ENCODE assay signal across 10 mouse cellular contexts in the genomic region with DNA sequence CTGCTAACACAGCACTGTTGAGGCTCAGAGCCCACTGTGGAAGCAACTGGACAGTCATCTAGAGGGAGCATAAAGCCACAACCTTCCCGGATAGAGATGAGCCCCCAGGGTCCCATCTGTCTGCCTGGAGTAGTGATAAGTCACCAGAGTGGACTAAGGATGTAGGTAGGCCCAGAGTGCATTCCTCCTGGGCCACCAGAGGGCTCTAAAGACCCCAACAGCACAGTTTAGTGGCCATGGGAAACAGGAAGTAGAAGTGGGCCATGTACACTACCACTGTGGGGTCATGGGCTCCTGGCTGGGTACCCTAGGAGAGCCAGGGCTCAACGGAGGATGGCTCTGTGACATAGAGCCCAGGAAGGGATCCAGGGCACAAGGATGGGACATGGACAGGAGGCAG. TPM values are rescaled to one million over a fixed set of nuclear protein-coding genes. Genes with fewer than 3 reads are reported as not detected.
A peak's percentile ranks its signal among the peaks of the same experiment; 100 is the strongest.
DNase-seq lines count a peak whose midpoint lies in the region; ATAC-seq and TF ChIP-seq lines count a peak whose summit lies in the region.
"Had no signal": no experiment of that assay in that cellular context is flagged by ENCODE, and none has a peak within 500 bp of the region (broad histone marks: within the 10 kb centered on the region; RNA-seq: fewer than 3 reads in every experiment).

No protein-coding gene starts in this region.

- peaks cover 14% of the 10 kb centered on the region for H3K36me3 ChIP-seq in heart, postnatal 0 days (replicated peaks; ENCODE audit: control insufficient read depth, insufficient read depth, low read length)
- peaks cover 46% of the 10 kb centered on the region for H3K36me3 ChIP-seq in heart, embryonic 12.5 days
- peaks cover 63% of the 10 kb centered on the region for H3K36me3 ChIP-seq in neural tube, embryonic 12.5 days
- H3K36me3 ChIP-seq in stomach, embryonic 15.5 days: peaks cover 23% of the 10 kb centered on the region

- H3K9ac ChIP-seq in heart, postnatal 0 days (replicated peaks; ENCODE audit: low read depth, low read length): no peak overlapping the region
- no peak overlapping the region for H3K9ac ChIP-seq in heart, embryonic 12.5 days
- H3K9ac ChIP-seq in neural tube, embryonic 12.5 days: no peak overlapping the region
- no peak overlapping the region for H3K9ac ChIP-seq in stomach, embryonic 15.5 days

- H3K9me3 ChIP-seq in heart, postnatal 0 days (replicated peaks; ENCODE audit: control insufficient read depth, low read length): no peaks in the 10 kb centered on the region
- no peaks in the 10 kb centered on the region for H3K9me3 ChIP-seq in heart, embryonic 12.5 days (replicated peaks)
- no peaks in the 10 kb centered on the region for H3K9me3 ChIP-seq in neural tube, embryonic 12.5 days
- H3K9me3 ChIP-seq in stomach, embryonic 15.5 days: no peaks in the 10 kb centered on the region

- H3K4me3 ChIP-seq in heart, postnatal 0 days (ENCODE audit: low read depth, low read length): no peak overlapping the region
- no peak overlapping the region for H3K4me3 ChIP-seq in heart, embryonic 12.5 days
- no peak overlapping the region for H3K4me3 ChIP-seq in neural tube, embryonic 12.5 days
- no peak overlapping the region for H3K4me3 ChIP-seq in embryonic fibroblast, embryonic 13.5 days (ENCODE audit: insufficient read depth, low read length)
- no peak overlapping the region for H3K4me3 ChIP-seq in stomach, embryonic 15.5 days (replicated peaks)

- TF ChIP-seq POLR2A in embryonic fibroblast, embryonic 13.5 days (IDR thresholded peaks at IDR 0.05; ENCODE audit: low read depth, low read length): no peak

- ATAC-seq in heart, postnatal 0 days (ENCODE audit: insufficient read depth, low read depth): peak; percentile 24; the same call in 1 of the 2 replicates
- no peak for ATAC-seq in heart, embryonic 12.5 days (ENCODE audit: insufficient number of reproducible peaks, low FRiP score)
- ATAC-seq in neural tube, embryonic 12.5 days (ENCODE audit: low FRiP score, low read depth): no peak
- no peak for ATAC-seq in stomach, embryonic 15.5 days (ENCODE audit: insufficient read depth, low FRiP score, low read depth)

- H3K4me1 ChIP-seq in heart, postnatal 0 days (ENCODE audit: control insufficient read depth, insufficient read depth): peaks cover 28% of the 10 kb centered on the region
- peaks cover 61% of the 10 kb centered on the region for H3K4me1 ChIP-seq in heart, embryonic 12.5 days (replicated peaks)
- H3K4me1 ChIP-seq in neural tube, embryonic 12.5 days: peaks cover 61% of the 10 kb centered on the region
- H3K4me1 ChIP-seq in embryonic fibroblast, embryonic 13.5 days (ENCODE audit: control insufficient read depth, insufficient read depth, low read length): peaks cover 18% of the 10 kb centered on the region
- H3K4me1 ChIP-seq in stomach, embryonic 15.5 days: peaks cover 37% of the 10 kb centered on the region

- TF ChIP-seq EP300 in heart, postnatal 0 days (IDR thresholded peaks at IDR 0.05; ENCODE audit: low read depth): no peak

- WGBS in heart, postnatal 0 days: 52% methylated on average over 2 of the region's 2 CpGs
- WGBS in heart, embryonic 12.5 days: 67% methylated on average over 2 of the region's 2 CpGs
- whole genome bisulfite sequencing in neural tube, embryonic 12.5 days: 64% methylated on average over 2 of the region's 2 CpGs
- WGBS in stomach, embryonic 15.5 days: 68% methylated on average over 2 of the region's 2 CpGs

- H3K27me3 ChIP-seq in heart, postnatal 0 days (ENCODE audit: control insufficient read depth, insufficient read depth, low read length): no peaks in the 10 kb centered on the region
- H3K27me3 ChIP-seq in heart, embryonic 12.5 days (replicated peaks): no peaks in the 10 kb centered on the region
- H3K27me3 ChIP-seq in neural tube, embryonic 12.5 days (replicated peaks): no peaks in the 10 kb centered on the region
- H3K27me3 ChIP-seq in stomach, embryonic 15.5 days (replicated peaks): no peaks in the 10 kb centered on the region

- no peak overlapping the region for H3K4me2 ChIP-seq in heart, postnatal 0 days (ENCODE audit: low read depth, low read length)
- no peak overlapping the region for H3K4me2 ChIP-seq in heart, embryonic 12.5 days
- H3K4me2 ChIP-seq in neural tube, embryonic 12.5 days (replicated peaks): 0 out of 2 replicates have a peak overlapping the region, but pooled peaks have one; percentile 20
- peak overlapping the region; percentile 8; the same call in 1 of the 2 replicates for H3K4me2 ChIP-seq in stomach, embryonic 15.5 days

- peak; percentile 48 for TF ChIP-seq CTCF in heart, postnatal 0 days (IDR thresholded peaks at IDR 0.05; ENCODE audit: low read depth)
- TF ChIP-seq CTCF in embryonic fibroblast, embryonic 13.5 days (IDR thresholded peaks at IDR 0.05; ENCODE audit: borderline replicate concordance, insufficient read depth, low read length): no peak

- H3K27ac ChIP-seq in heart, postnatal 0 days (ENCODE audit: low read depth): peak overlapping the region; percentile 54; the same call in 1 of the 2 replicates
- no peak overlapping the region for H3K27ac ChIP-seq in heart, embryonic 12.5 days (ENCODE audit: poor library complexity, severe bottlenecking)
- no peak overlapping the region for H3K27ac ChIP-seq in neural tube, embryonic 12.5 days
- H3K27ac ChIP-seq in embryonic fibroblast, embryonic 13.5 days (ENCODE audit: insufficient read depth, low read length): peak overlapping the region; percentile 96
- H3K27ac ChIP-seq in stomach, embryonic 15.5 days: peak overlapping the region; percentile 73; the same call in 1 of the 2 replicates

- DNase-seq in heart, postnatal 0 days (ENCODE audit: low spot score): no peak
- DNase-seq in neural tube, embryonic 10.5 days (ENCODE audit: extremely low spot score, low spot score): no peak
- no peak for DNase-seq in cerebellum, adult 9-11 months
- DNase-seq in right cerebral cortex, postnatal 14 days: no peak
- DNase-seq: kidney, adult 18-20 months; midbrain, embryonic 14.5 days had no signal

RNA-seq across cellular contexts. Expression of a gene that starts 8.0 kb away (rescaled TPM):
- 53.2 and 55.2 TPM in 2 replicates for total RNA-seq in heart, postnatal 0 days (2014; rRNA removed; ENCODE audit: low replicate concordance)
- polyA plus RNA-seq in heart, postnatal 0 days (2015; fragmentation: Nextera tagmentation; extraction: Ambion mirVana): 8.5 and 8.9 TPM in 2 replicates
- 36.3 and 38.0 TPM in 2 replicates for polyA plus RNA-seq in heart, embryonic 12.5 days (2016; fragmentation: Nextera tagmentation; extraction: Ambion mirVana)
- polyA plus RNA-seq in neural tube, embryonic 12.5 days (2016; fragmentation: Nextera tagmentation; extraction: Ambion mirVana): 79.6 and 83.3 TPM in 2 replicates
- polyA plus RNA-seq in embryonic fibroblast, embryonic 13.5 days (2011; ENCODE audit: insufficient read length, low read depth, missing spikeins): 79.6 and 95.0 TPM in 2 replicates
- 31.9 and 38.0 TPM in 2 replicates for polyA plus RNA-seq in stomach, embryonic 15.5 days (2015; fragmentation: Nextera tagmentation; extraction: Ambion mirVana)

RNA-seq across cellular contexts. Expression of a gene that starts 33.7 kb away (rescaled TPM):
- 8.2 and 22.3 TPM in 2 replicates for total RNA-seq in heart, postnatal 0 days (2014; rRNA removed; ENCODE audit: low replicate concordance)
- 4.1 and 4.4 TPM in 2 replicates for polyA plus RNA-seq in heart, postnatal 0 days (2015; fragmentation: Nextera tagmentation; extraction: Ambion mirVana)
- 2.9 and 4.3 TPM in 2 replicates for polyA plus RNA-seq in heart, embryonic 12.5 days (2016; fragmentation: Nextera tagmentation; extraction: Ambion mirVana)
- 30.5 and 34.5 TPM in 2 replicates for polyA plus RNA-seq in neural tube, embryonic 12.5 days (2016; fragmentation: Nextera tagmentation; extraction: Ambion mirVana)
- 7.1 and 8.2 TPM in 2 replicates for polyA plus RNA-seq in embryonic fibroblast, embryonic 13.5 days (2011; ENCODE audit: insufficient read length, low read depth, missing spikeins)
- polyA plus RNA-seq in stomach, embryonic 15.5 days (2015; fragmentation: Nextera tagmentation; extraction: Ambion mirVana): 24.5 and 25.6 TPM in 2 replicates

Comparison
In these comparisons a context has a peak if more than half of its experiments do, and no peak if none do; other contexts are left out.
1. H3K27ac ChIP-seq: peak in heart, postnatal 0 days (single experiment), embryonic fibroblast, embryonic 13.5 days (single experiment) and stomach, embryonic 15.5 days (single experiment); none in heart, embryonic 12.5 days (single experiment) and neural tube, embryonic 12.5 days (single experiment).
2. H3K4me2 ChIP-seq: peak in neural tube, embryonic 12.5 days (single experiment) and stomach, embryonic 15.5 days (single experiment); none in heart, postnatal 0 days (single experiment) and heart, embryonic 12.5 days (single experiment).